Mouse (Mus musculus) liver, adult 2 months (tissue): ENCODE data around the gene Gpr84. TPM values are rescaled to one million over a fixed set of nuclear protein-coding genes. Genes with fewer than 3 reads are reported as not detected.

ENCODE experiments used
- DNase-seq: peaks from one replicate; pipeline ENCODE4 v3.0.0-alpha.2; 2011; ENCODE audit warnings: low read depth, low spot score; ENCODE audit errors: extremely low read depth
- H3K27ac ChIP-seq: fragments of 200-500 bp; replicated peaks from 2 replicates; pipeline ENCODE4 v1.5.1; 2012; ENCODE audit warnings: low read depth, mild to moderate bottlenecking, control low read depth, inconsistent platforms, low read length; ENCODE audit not compliant: insufficient read depth
- H3K27me3 ChIP-seq: fragments of 200-500 bp; 2 replicates; pipeline ENCODE4 v1.6.1; 2012; ENCODE audit warnings: mild to moderate bottlenecking, moderate library complexity, low read length, inconsistent platforms; ENCODE audit not compliant: control insufficient read depth, insufficient read depth
- H3K36me3 ChIP-seq: fragments of 200-500 bp; 2 replicates; pipeline ENCODE4 v1.6.1; 2012; ENCODE audit warnings: low read length, inconsistent platforms; ENCODE audit not compliant: control insufficient read depth, insufficient read depth
- H3K4me1 ChIP-seq: fragments of 200-500 bp; 2 replicates; pipeline ENCODE4 v1.6.1; 2011; ENCODE audit warnings: low read length; ENCODE audit not compliant: control insufficient read depth, insufficient read depth
- H3K4me3 ChIP-seq: fragments of 200-500 bp; 2 replicates; pipeline ENCODE4 v1.5.1; 2011; ENCODE audit warnings: low read depth, mild to moderate bottlenecking, control low read depth, low read length, moderate library complexity; ENCODE audit not compliant: insufficient read depth
- H3K79me2 ChIP-seq: fragments of 200-500 bp; 2 replicates; pipeline ENCODE4 v1.6.1; 2012; ENCODE audit warnings: inconsistent platforms, mild to moderate bottlenecking, low read length, moderate library complexity; ENCODE audit not compliant: control insufficient read depth, insufficient read depth
- H3K9ac ChIP-seq: fragments of 200-500 bp; 2 replicates; pipeline ENCODE4 v1.6.1; 2012; ENCODE audit warnings: low read depth, mild to moderate bottlenecking, control low read depth, inconsistent platforms, low read length
- CTCF ChIP-seq: fragments of 200-500 bp; IDR thresholded peaks from 2 replicates; pipeline ENCODE4 v1.5.1; 2011; ENCODE audit warnings: low read depth, low read length, control low read depth
- POLR2A ChIP-seq: fragments of 200-500 bp; IDR thresholded peaks from 2 replicates; pipeline ENCODE4 v1.6.1; 2011; ENCODE audit warnings: low read length, control low read depth; ENCODE audit not compliant: insufficient read depth; ENCODE audit errors: extremely low read depth
- WGBS: fragments of 180-500 bp; shearing (Covaris S2); methylation state at CpG from one replicate; pipeline ENCODE4 v1.1.7; 2018; 5-methylcytosine and 5-hydroxymethylcytosine counted together
- polyA plus RNA-seq: library from polyadenylated mRNA; depleted of rRNA; stranded (reverse); fragments of >200 nt; gene quantifications from 2 replicates; pipeline ENCODE4 v1.2.3, GENCODE M21; 2012
- total RNA-seq: library from RNA; depleted of rRNA; stranded (reverse); fragments of >200 nt; gene quantifications from 2 replicates; pipeline ENCODE4 v1.2.3, GENCODE M21; 2014

The Gpr84 gene
- total and polyA plus RNA-seq, 2 experiments: 0.09 to 0.12 TPM

- Histone ChIP-seq H3K79me2 (no peaks in the 10 kb centered on the region), H3K36me3 (peaks cover 40% of the 10 kb centered on the region)
- WGBS: 93% methylated on average over 5 of the region's 5 CpGs
Observed at GRCm38 (mm10) chr15:103298861-103299616, 11.4 kb downstream of the Gpr84 start.

GRCm38 (mm10) chr15:103298026-103298425 is 12.4 kb downstream of the Gpr84 start:
- no peak for DNase-seq
- H3K27ac ChIP-seq: no peak overlapping the region
- TF ChIP-seq CTCF (no peak), POLR2A (no peak)
- H3K4me3 ChIP-seq: no peak overlapping the region
- H3K9ac ChIP-seq: no peak overlapping the region
- no peaks in the 10 kb centered on the region for H3K79me2 ChIP-seq
- H3K27me3 ChIP-seq: no peaks in the 10 kb centered on the region
- WGBS: 92% methylated on average over 3 of the region's 3 CpGs
- peaks cover 50% of the 10 kb centered on the region for H3K36me3 ChIP-seq
- no peaks in the 10 kb centered on the region for H3K4me1 ChIP-seq

More at GRCm38 (mm10) chr15:103298861-103299616, 11.4 kb downstream of the Gpr84 start:
- TF ChIP-seq POLR2A: no peak
- TF ChIP-seq CTCF: no peak
- H3K27ac ChIP-seq: no peak overlapping the region
- H3K4me1 ChIP-seq: peaks cover 3% of the 10 kb centered on the region; the same call in 1 of the 2 replicates
- DNase-seq: no peak
- H3K27me3 ChIP-seq: no peaks in the 10 kb centered on the region
- H3K4me3 ChIP-seq: no peak overlapping the region
- no peak overlapping the region for H3K9ac ChIP-seq

DNA sequence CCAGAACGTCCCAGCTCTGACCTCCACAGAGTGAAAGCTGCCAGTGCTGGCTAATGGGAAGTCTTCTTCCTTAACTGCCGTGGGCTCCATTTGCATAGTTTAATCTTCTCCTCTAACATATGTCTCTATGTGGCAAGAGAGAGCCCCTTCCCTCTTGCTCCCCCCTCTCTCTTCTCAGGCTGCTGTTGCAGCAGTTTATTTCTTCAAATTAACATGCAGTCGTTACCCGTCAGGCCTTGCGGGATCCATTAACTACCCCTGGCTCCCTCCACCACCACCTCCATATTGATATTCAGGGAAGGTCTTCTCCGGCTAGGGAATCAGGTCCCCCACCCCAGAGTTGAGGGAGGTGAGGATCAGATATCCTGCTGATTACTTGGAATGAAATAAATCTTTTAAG is 13.1 kb downstream of the Gpr84 start:
- no peaks in the 10 kb centered on the region for H3K79me2 ChIP-seq
- H3K9ac ChIP-seq: no peak overlapping the region
- no peak for TF ChIP-seq CTCF
- TF ChIP-seq POLR2A: no peak
- 92% methylated on average over 6 of the region's 6 CpGs for WGBS
- H3K36me3 ChIP-seq: peaks cover 57% of the 10 kb centered on the region
- no peak for DNase-seq
- no peaks in the 10 kb centered on the region for H3K27me3 ChIP-seq
- H3K4me1 ChIP-seq: no peaks in the 10 kb centered on the region
- no peak overlapping the region for H3K27ac ChIP-seq
- no peak overlapping the region for H3K4me3 ChIP-seq

GRCm38 (mm10) chr15:103295851-103296250 is 14.6 kb downstream of the Gpr84 start:
- 68% methylated on average over 5 of the region's 5 CpGs for WGBS
- TF ChIP-seq CTCF: no peak
- TF ChIP-seq POLR2A: no peak
- H3K79me2 ChIP-seq: no peaks in the 10 kb centered on the region
- no peak overlapping the region for H3K4me3 ChIP-seq
- H3K4me1 ChIP-seq: no peaks in the 10 kb centered on the region
- H3K36me3 ChIP-seq: peaks cover 64% of the 10 kb centered on the region
- no peaks in the 10 kb centered on the region for H3K27me3 ChIP-seq
- H3K27ac ChIP-seq: no peak overlapping the region
- no peak for DNase-seq
- H3K9ac ChIP-seq: no peak overlapping the region

DNA sequence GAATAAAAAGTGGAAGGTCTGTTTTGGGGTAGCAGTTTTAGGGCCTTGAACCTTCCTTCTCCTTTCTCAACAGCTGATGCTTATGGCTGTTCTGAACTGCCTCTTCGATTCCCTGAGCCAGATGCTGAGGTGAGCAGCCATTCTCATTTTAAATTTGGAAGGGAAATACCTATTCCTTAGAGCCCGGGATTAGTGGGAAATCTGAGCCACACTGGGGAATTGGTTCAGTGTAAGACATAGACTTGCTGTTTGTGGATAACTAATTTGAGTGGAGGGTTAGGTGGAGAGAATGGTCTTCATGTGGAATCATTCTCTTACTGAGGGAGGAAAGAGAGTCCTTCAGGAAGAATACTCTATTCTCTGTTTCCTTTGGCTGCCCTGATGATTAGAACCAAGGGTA is 15.8 kb downstream of the Gpr84 start:
- no peak overlapping the region for H3K9ac ChIP-seq
- TF ChIP-seq POLR2A (no peak), CTCF (no peak)
- H3K36me3 ChIP-seq: peaks cover 72% of the 10 kb centered on the region
- no peaks in the 10 kb centered on the region for H3K79me2 ChIP-seq
- DNase-seq: no peak
- H3K27me3 ChIP-seq: no peaks in the 10 kb centered on the region
- 92% methylated on average over 2 of the region's 2 CpGs for WGBS
- H3K27ac ChIP-seq: no peak overlapping the region
- H3K4me3 ChIP-seq: no peak overlapping the region
- no peaks in the 10 kb centered on the region for H3K4me1 ChIP-seq

GRCm38 (mm10) chr15:103293375-103293774 is 17.0 kb downstream of the Gpr84 start:
- no peak overlapping the region for H3K4me3 ChIP-seq
- H3K36me3 ChIP-seq: peaks cover 67% of the 10 kb centered on the region
- WGBS: 100% methylated on average over 2 of the region's 2 CpGs
- no peaks in the 10 kb centered on the region; the same call in 1 of the 2 replicates for H3K4me1 ChIP-seq
- TF ChIP-seq POLR2A: no peak
- no peak for TF ChIP-seq CTCF
- DNase-seq: no peak
- no peak overlapping the region for H3K27ac ChIP-seq
- no peak overlapping the region for H3K9ac ChIP-seq
- H3K27me3 ChIP-seq: no peaks in the 10 kb centered on the region
- peaks cover 3% of the 10 kb centered on the region; the same call in 1 of the 2 replicates for H3K79me2 ChIP-seq
